Mouse (Mus musculus) hematopoietic multipotent progenitor cell, adult 10-12 weeks (in vitro differentiated cells): ENCODE measurements around the gene Hykk. TPM values are rescaled to one million over a fixed set of nuclear protein-coding genes. Genes with fewer than 3 reads are reported as not detected.

Experiments used
- polyA plus RNA-seq: library from polyadenylated mRNA; stranded (reverse); fragments of >175 nt; gene quantifications from 2 replicates; pipeline ENCODE4 v1.2.3, GENCODE M21; 2012; ENCODE audit warnings: low replicate concordance

Gene Hykk
- 0.24 and 0.30 TPM in 2 replicates for polyA plus RNA-seq

GRCm38 (mm10) chr9:54917010-54917677 lies at the start of gene Hykk:
TSS of gene Hykk (plus strand) at chr9:54917283.

GRCm38 (mm10) chr9:54950575-54951321 lies 33.7 kb downstream of the Hykk start, which contains the start of the genes Psma4 and AY074887:
TSS of gene Psma4 (plus strand) at chr9:54950790.
TSS of gene AY074887 (minus strand) at chr9:54950998.

GRCm38 (mm10) chr9:54980674-54981073 lies 63.6 kb downstream of the Hykk start, which contains the start of gene Chrna5:
TSS of gene Chrna5 (plus strand) at chr9:54980880.

Other genes with a start within 250 kb of the Hykk start
- 6.0 and 7.8 TPM in 2 replicates for gene Dnaja4, start 218.4 kb upstream of the Hykk start, polyA plus RNA-seq
- gene Wdr61, start 182.8 kb upstream of the Hykk start, polyA plus RNA-seq, result 2.8 and 16.0 TPM in 2 replicates
- gene Crabp1, start 152.5 kb upstream of the Hykk start, polyA plus RNA-seq, result not detected in 2 replicates
- gene Ireb2, start 53.5 kb upstream of the Hykk start, polyA plus RNA-seq, result 0.64 and 2.5 TPM in 2 replicates
- 5.8 and 14.3 TPM in 2 replicates for gene Psma4, start 33.5 kb downstream of the Hykk start, polyA plus RNA-seq
- gene AY074887, start 33.7 kb downstream of the Hykk start, polyA plus RNA-seq, result not detected in 2 replicates
- gene Chrna5, start 63.6 kb downstream of the Hykk start, polyA plus RNA-seq, result not detected in 2 replicates
- gene Chrna3, start 109.3 kb downstream of the Hykk start, polyA plus RNA-seq, result not detected in 2 replicates
- 0.03 and 0.13 TPM in 2 replicates for gene Chrnb4, start 131.5 kb downstream of the Hykk start, polyA plus RNA-seq
- 18.1 and 37.8 TPM in 2 replicates for gene Ube2q2, start 231.6 kb downstream of the Hykk start, polyA plus RNA-seq